Mouse (Mus musculus): ENCODE measurements around the gene Scaf8. TPM values are rescaled to one million over a fixed set of nuclear protein-coding genes. Genes with fewer than 3 reads are reported as not detected.
"Not testable (repeated sequence)": the region's sequence is repeated elsewhere in the genome, so short reads cannot be mapped to it uniquely, and the experiment has no call there.

Gene Scaf8
- polyA plus RNA-seq, 1 experiment = 21.9 TPM

- no peak for DNase-seq
- H3K4me1 ChIP-seq (ENCODE audit: control insufficient read depth, insufficient read depth, low read length) = peaks cover 6% of the 10 kb centered on the region
- no peak overlapping the region for H3K27ac ChIP-seq (ENCODE audit: insufficient read depth, low read depth, low read length)
- H3K27me3 ChIP-seq (replicated peaks; ENCODE audit: control insufficient read depth, insufficient read depth, low read length) = no peaks in the 10 kb centered on the region
- peaks cover 2% of the 10 kb centered on the region for H3K36me3 ChIP-seq (ENCODE audit: control insufficient read depth, insufficient read depth, low read length)
- no peak overlapping the region for H3K4me3 ChIP-seq (ENCODE audit: insufficient read depth, low read depth, low read length)
- TF ChIP-seq POLR2A (IDR thresholded peaks at IDR 0.05; ENCODE audit: low read depth, low read length) = no peak
- no peak for TF ChIP-seq CTCF (conservative IDR thresholded peaks at IDR 0.05; ENCODE audit: insufficient read depth, insufficient read length, low read depth, low read length)
Measured at GRCm38 (mm10) chr17:3151181-3151580, 36.4 kb downstream of the Scaf8 start.

GRCm38 (mm10) chr17:3156176-3156575 is 41.4 kb downstream of the Scaf8 start:
- not testable (repeated sequence) for H3K36me3 ChIP-seq (ENCODE audit: control insufficient read depth, insufficient read depth, low read length); H3K4me3 ChIP-seq (ENCODE audit: insufficient read depth, low read depth, low read length); H3K4me1 ChIP-seq (ENCODE audit: control insufficient read depth, insufficient read depth, low read length); H3K27me3 ChIP-seq (replicated peaks; ENCODE audit: control insufficient read depth, insufficient read depth, low read length); H3K27ac ChIP-seq (ENCODE audit: insufficient read depth, low read depth, low read length); DNase-seq
- WGBS = 90% methylated on average over 9 of the region's 9 CpGs

GRCm38 (mm10) chr17:3157016-3157415 is 42.2 kb downstream of the Scaf8 start:
- DNase-seq = no peak
- Histone ChIP-seq H3K36me3 (ENCODE audit: control insufficient read depth, insufficient read depth, low read length) (peaks cover 2% of the 10 kb centered on the region), H3K27me3 (replicated peaks; ENCODE audit: control insufficient read depth, insufficient read depth, low read length) (no peaks in the 10 kb centered on the region), H3K4me1 (ENCODE audit: control insufficient read depth, insufficient read depth, low read length) (no peaks in the 10 kb centered on the region), H3K27ac (ENCODE audit: insufficient read depth, low read depth, low read length) (no peak overlapping the region), H3K4me3 (ENCODE audit: insufficient read depth, low read depth, low read length) (no peak overlapping the region)
- TF ChIP-seq POLR2A (IDR thresholded peaks at IDR 0.05; ENCODE audit: low read depth, low read length) (no peak), CTCF (conservative IDR thresholded peaks at IDR 0.05; ENCODE audit: insufficient read depth, insufficient read length, low read depth, low read length) (no peak)

- no peak for TF ChIP-seq CTCF (conservative IDR thresholded peaks at IDR 0.05; ENCODE audit: insufficient read depth, insufficient read length, low read depth, low read length)
- no peak for TF ChIP-seq POLR2A (IDR thresholded peaks at IDR 0.05; ENCODE audit: low read depth, low read length)
- no peak overlapping the region for H3K4me3 ChIP-seq (ENCODE audit: insufficient read depth, low read depth, low read length)
- H3K36me3 ChIP-seq (ENCODE audit: control insufficient read depth, insufficient read depth, low read length) = peaks cover 2% of the 10 kb centered on the region; the same call in 1 of the 2 replicates
- H3K27ac ChIP-seq (ENCODE audit: insufficient read depth, low read depth, low read length) = no peak overlapping the region
- WGBS = 84% methylated on average over 4 of the region's 4 CpGs
- no peaks in the 10 kb centered on the region for H3K27me3 ChIP-seq (replicated peaks; ENCODE audit: control insufficient read depth, insufficient read depth, low read length)
- DNase-seq = no peak
- H3K4me1 ChIP-seq (ENCODE audit: control insufficient read depth, insufficient read depth, low read length) = no peaks in the 10 kb centered on the region
Measured at GRCm38 (mm10) chr17:3162905-3163304, 48.1 kb downstream of the Scaf8 start.

- H3K27ac ChIP-seq (ENCODE audit: insufficient read depth, low read depth, low read length); H3K27me3 ChIP-seq (replicated peaks; ENCODE audit: control insufficient read depth, insufficient read depth, low read length); H3K4me3 ChIP-seq (ENCODE audit: insufficient read depth, low read depth, low read length); H3K4me1 ChIP-seq (ENCODE audit: control insufficient read depth, insufficient read depth, low read length); DNase-seq; H3K36me3 ChIP-seq (ENCODE audit: control insufficient read depth, insufficient read depth, low read length): not testable (repeated sequence)
- WGBS = 85% methylated on average over 1 of the region's 1 CpGs
Measured at GRCm38 (mm10) chr17:3180425-3180945, 65.7 kb downstream of the Scaf8 start.

GRCm38 (mm10) chr17:3195483-3195882 is 80.7 kb downstream of the Scaf8 start:
- not testable (repeated sequence) for H3K27ac ChIP-seq (ENCODE audit: insufficient read depth, low read depth, low read length); H3K4me3 ChIP-seq (ENCODE audit: insufficient read depth, low read depth, low read length); H3K27me3 ChIP-seq (replicated peaks; ENCODE audit: control insufficient read depth, insufficient read depth, low read length); H3K4me1 ChIP-seq (ENCODE audit: control insufficient read depth, insufficient read depth, low read length); DNase-seq
- peaks cover 12% of the 10 kb centered on the region for H3K36me3 ChIP-seq (ENCODE audit: control insufficient read depth, insufficient read depth, low read length)

GRCm38 (mm10) chr17:3200328-3200727 is 85.6 kb downstream of the Scaf8 start:
- peaks cover 4% of the 10 kb centered on the region; the same call in 1 of the 2 replicates for H3K36me3 ChIP-seq (ENCODE audit: control insufficient read depth, insufficient read depth, low read length)
- H3K4me3 ChIP-seq (ENCODE audit: insufficient read depth, low read depth, low read length) = no peak overlapping the region
- 89% methylated on average over 8 of the region's 8 CpGs for WGBS
- TF ChIP-seq CTCF (conservative IDR thresholded peaks at IDR 0.05; ENCODE audit: insufficient read depth, insufficient read length, low read depth, low read length) = no peak
- TF ChIP-seq POLR2A (IDR thresholded peaks at IDR 0.05; ENCODE audit: low read depth, low read length) = no peak
- H3K27me3 ChIP-seq (replicated peaks; ENCODE audit: control insufficient read depth, insufficient read depth, low read length) = no peaks in the 10 kb centered on the region
- no peak for DNase-seq
- no peak overlapping the region for H3K27ac ChIP-seq (ENCODE audit: insufficient read depth, low read depth, low read length)
- H3K4me1 ChIP-seq (ENCODE audit: control insufficient read depth, insufficient read depth, low read length) = no peaks in the 10 kb centered on the region

- no peak for TF ChIP-seq CTCF (conservative IDR thresholded peaks at IDR 0.05; ENCODE audit: insufficient read depth, insufficient read length, low read depth, low read length)
- WGBS = 69% methylated on average over 4 of the region's 4 CpGs
- DNase-seq = no peak
- no peaks in the 10 kb centered on the region for H3K4me1 ChIP-seq (ENCODE audit: control insufficient read depth, insufficient read depth, low read length)
- no peaks in the 10 kb centered on the region; the same call in 1 of the 2 replicates for H3K36me3 ChIP-seq (ENCODE audit: control insufficient read depth, insufficient read depth, low read length)
- no peak overlapping the region for H3K27ac ChIP-seq (ENCODE audit: insufficient read depth, low read depth, low read length)
- no peaks in the 10 kb centered on the region for H3K27me3 ChIP-seq (replicated peaks; ENCODE audit: control insufficient read depth, insufficient read depth, low read length)
- H3K4me3 ChIP-seq (ENCODE audit: insufficient read depth, low read depth, low read length) = no peak overlapping the region
Measured at GRCm38 (mm10) chr17:3203916-3204315, 89.1 kb downstream of the Scaf8 start.
